Mouse (Mus musculus) heart, embryonic 14.5 days (tissue): Measurements from ENCODE around the gene Oaz3. TPM values are rescaled to one million over a fixed set of nuclear protein-coding genes. Genes with fewer than 3 reads are reported as not detected.

ENCODE experiments used
- ATAC-seq: fragments of 200-750 bp; cut with Nextera tagmentation; 2 replicates; pipeline ENCODE4 v1.8.0; 2017; ENCODE audit warnings: low read depth, moderate TSS enrichment; ENCODE audit not compliant: insufficient number of reproducible peaks, insufficient read depth, low FRiP score
- H3K27ac ChIP-seq, 2 experiments: fragments of 200-500 bp in 1 of 2; fragments of 300-500 bp in 1 of 2; sonication (generic) in 1 of 2; replicated peaks in 1 of 2; 2 replicates each; pipeline ENCODE4 v1.5.1; 2012 to 2014; ENCODE audit warnings: low read depth in 2 of 2, low read length in 2 of 2, control low read depth in 1 of 2, mild to moderate bottlenecking in 1 of 2, mixed read lengths in 1 of 2; ENCODE audit not compliant: control insufficient read depth in 1 of 2, insufficient read depth in 1 of 2
- H3K27me3 ChIP-seq: fragments of 300-500 bp; sonication (generic); 2 replicates; pipeline ENCODE4 v1.6.1; 2014; ENCODE audit warnings: mild to moderate bottlenecking, low read length, control low read depth; ENCODE audit not compliant: control insufficient read depth, insufficient read depth
- H3K36me3 ChIP-seq: fragments of 300-500 bp; sonication (generic); 2 replicates; pipeline ENCODE4 v1.6.1; 2014; ENCODE audit warnings: mild to moderate bottlenecking, control low read depth, low read length, mixed read lengths; ENCODE audit not compliant: control insufficient read depth, insufficient read depth
- H3K4me1 ChIP-seq, 2 experiments: fragments of 200-500 bp in 1 of 2; fragments of 300-500 bp in 1 of 2; sonication (generic) in 1 of 2; 2 replicates each; pipeline ENCODE4 v1.6.1; 2012 to 2014; ENCODE audit warnings: low read length in 2 of 2, control low read depth in 1 of 2, mixed read lengths in 1 of 2; ENCODE audit not compliant: control insufficient read depth in 2 of 2, insufficient read depth in 2 of 2
- H3K4me2 ChIP-seq: fragments of 300-500 bp; sonication (generic); 2 replicates; pipeline ENCODE4 v1.6.1; 2014; ENCODE audit warnings: mild to moderate bottlenecking, low read length
- H3K4me3 ChIP-seq, 2 experiments: fragments of 200-500 bp in 1 of 2; fragments of 300-500 bp in 1 of 2; sonication (generic) in 1 of 2; 2 replicates each; pipeline ENCODE4 v1.5.1; 2012 to 2014; ENCODE audit warnings: low read length in 2 of 2, mild to moderate bottlenecking in 2 of 2, control low read depth in 1 of 2, low read depth in 1 of 2, moderate library complexity in 1 of 2; ENCODE audit not compliant: control insufficient read depth in 1 of 2, insufficient read depth in 1 of 2
- H3K9ac ChIP-seq: fragments of 300-500 bp; sonication (generic); 2 replicates; pipeline ENCODE4 v1.6.1; 2014; ENCODE audit warnings: mild to moderate bottlenecking, low read length
- H3K9me3 ChIP-seq: fragments of 300-500 bp; sonication (generic); 2 replicates; pipeline ENCODE4 v1.6.1; 2016; ENCODE audit warnings: low read length, control low read depth; ENCODE audit not compliant: control insufficient read depth
- WGBS: fragments of 180-500 bp; shearing (Covaris S2); extraction: QIAGEN DNeasy Blood & Tissue Kit; methylation state at CpG from one replicate; pipeline ENCODE4 v1.1.7; 2014; 5-methylcytosine and 5-hydroxymethylcytosine counted together
- polyA plus RNA-seq: library from polyadenylated mRNA; unstranded; fragments of >200 nt; fragmentation: Nextera tagmentation; extraction: Ambion mirVana; gene quantifications from 2 replicates; pipeline ENCODE4 v1.2.1, GENCODE M21; 2014

The Oaz3 gene
- polyA plus RNA-seq, 1 experiment from 2014 or later: 0.53 TPM

DNA sequence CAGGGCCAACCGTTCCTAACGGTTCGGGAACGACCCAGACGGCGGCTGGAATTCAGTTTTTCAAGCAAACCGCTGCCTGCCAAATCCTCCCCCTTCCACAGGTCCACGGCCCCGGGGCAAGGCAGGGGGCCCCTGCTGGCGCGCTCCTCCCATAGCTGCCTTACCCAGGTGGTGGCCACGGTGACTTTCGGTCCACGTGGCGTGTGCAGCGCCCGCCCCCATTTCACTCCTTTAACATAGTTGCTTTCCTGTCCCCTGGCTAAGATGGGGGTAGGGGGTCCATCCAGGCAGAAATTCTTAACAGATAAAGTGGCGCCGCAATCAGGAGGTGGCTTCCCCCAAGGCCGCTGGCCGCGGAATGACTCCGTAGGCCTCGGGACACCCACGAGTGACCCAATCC lies 31.2 kb downstream of the Oaz3 start:
- peak overlapping the region; percentile 94 for H3K4me2 ChIP-seq
- peak; percentile 29; the same call in 1 of the 2 replicates for ATAC-seq
- 11% methylated on average over 25 of the region's 25 CpGs for WGBS

DNA sequence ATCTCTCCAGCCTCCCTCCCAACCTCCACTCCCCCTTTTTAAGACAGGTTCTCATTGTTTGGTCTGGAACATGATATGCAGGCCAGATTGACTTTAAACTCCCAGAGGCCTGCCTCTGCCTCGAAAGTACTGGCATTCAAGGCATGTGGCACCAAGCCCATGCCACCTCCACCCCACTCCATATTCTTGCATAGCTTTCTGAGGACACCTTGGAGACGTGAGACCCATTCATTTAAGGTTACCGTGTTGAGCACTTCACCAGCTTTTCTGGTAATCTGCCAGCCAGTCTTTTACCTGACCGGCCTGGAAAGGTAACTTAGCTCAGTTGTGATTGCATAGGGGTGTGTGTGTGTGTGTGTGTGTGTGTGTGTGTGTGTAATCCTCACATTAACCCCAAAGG lies 38.2 kb downstream of the Oaz3 start:
- 59% methylated on average over 4 of the region's 4 CpGs for WGBS
- Histone ChIP-seq H3K4me2 (no peak overlapping the region), H3K4me3 (no peak overlapping the region), H3K4me1 (peaks cover 0 to 4% of the 10 kb centered on the region in 2 experiments; a peak in 1 of 4 replicates), H3K9me3 (no peaks in the 10 kb centered on the region), H3K27ac (no peak overlapping the region), H3K27me3 (peaks cover 43% of the 10 kb centered on the region), H3K36me3 (no peaks in the 10 kb centered on the region), H3K9ac (no peak overlapping the region)
- no peak for ATAC-seq

More for the DNA sequence above, 31.2 kb downstream of the Oaz3 start:
- Histone ChIP-seq H3K27ac (no peak overlapping the region), H3K9ac (peak overlapping the region; percentile 56; the same call in 1 of the 2 replicates), H3K4me1 (peaks cover 5 to 8% of the 10 kb centered on the region in 2 experiments; a peak in 3 of 4 replicates), H3K9me3 (no peaks in the 10 kb centered on the region), H3K36me3 (no peaks in the 10 kb centered on the region), H3K27me3 (no peaks in the 10 kb centered on the region), H3K4me3 (peak overlapping the region; percentile 51 to 54)

DNA sequence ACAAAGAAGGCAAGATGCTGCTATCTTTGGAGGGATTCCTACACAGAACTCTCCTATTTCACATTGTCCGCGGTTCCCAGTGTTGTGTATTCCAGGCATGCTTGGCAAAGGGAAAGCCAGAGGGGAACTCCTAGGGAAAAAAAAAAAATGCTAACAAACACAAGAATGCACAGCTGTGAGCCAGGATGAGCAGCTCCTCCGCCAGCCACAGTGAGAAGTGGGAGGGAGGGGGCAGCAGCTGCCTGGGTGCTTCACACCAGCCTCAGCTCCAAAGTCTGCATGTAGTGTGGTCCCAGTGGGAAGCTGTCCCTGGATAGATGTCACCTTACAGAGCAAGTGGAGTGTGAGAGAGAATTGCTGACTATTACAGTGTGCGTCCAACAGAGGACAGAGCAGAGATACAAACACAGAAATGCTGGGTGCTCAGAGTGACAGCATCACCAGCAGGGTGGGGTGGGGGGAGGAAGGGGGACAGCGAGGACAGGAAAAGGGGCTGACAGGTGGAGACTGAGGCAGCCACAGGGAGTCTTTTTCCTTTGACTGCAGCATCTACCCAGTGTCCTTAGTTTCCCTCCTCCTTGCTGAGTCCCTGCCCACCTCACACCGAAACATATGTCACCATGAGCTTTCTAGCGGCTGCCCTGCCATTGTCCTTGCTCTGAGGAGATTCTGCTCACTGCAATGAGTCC lies 39.2 kb downstream of the Oaz3 start:
- 20% methylated on average over 7 of the region's 7 CpGs for WGBS
- Histone ChIP-seq H3K27me3 (peaks cover 54% of the 10 kb centered on the region), H3K36me3 (no peaks in the 10 kb centered on the region), H3K4me3 (no peak overlapping the region), H3K27ac (no peak overlapping the region), H3K9me3 (no peaks in the 10 kb centered on the region), H3K4me1 (peaks cover 0 to 4% of the 10 kb centered on the region in 2 experiments; a peak in 1 of 4 replicates), H3K4me2 (no peak overlapping the region), H3K9ac (no peak overlapping the region)
- ATAC-seq: no peak

DNA sequence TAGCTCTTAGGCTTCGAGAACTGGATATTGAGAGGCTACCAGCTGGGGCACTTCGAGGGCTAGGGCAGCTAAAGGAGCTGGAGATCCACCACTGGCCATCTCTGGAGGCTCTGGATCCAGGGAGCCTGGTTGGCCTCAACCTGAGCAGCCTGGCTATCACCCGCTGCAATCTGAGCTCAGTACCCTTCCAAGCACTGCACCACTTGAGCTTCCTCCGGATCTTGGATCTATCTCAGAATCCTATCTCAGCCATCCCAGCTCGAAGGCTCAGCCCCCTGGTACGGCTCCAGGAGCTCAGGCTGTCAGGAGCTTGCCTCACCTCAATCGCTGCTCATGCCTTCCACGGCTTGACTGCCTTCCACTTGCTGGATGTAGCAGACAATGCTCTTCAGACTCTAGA lies 41.3 kb downstream of the Oaz3 start:
- ATAC-seq: no peak
- H3K4me2 ChIP-seq: no peak overlapping the region
- H3K9me3 ChIP-seq: no peaks in the 10 kb centered on the region
- H3K4me3 ChIP-seq: no peak overlapping the region
- H3K36me3 ChIP-seq: no peaks in the 10 kb centered on the region
- WGBS: 36% methylated on average over 8 of the region's 8 CpGs
- H3K4me1 ChIP-seq: peaks cover 0 to 4% of the 10 kb centered on the region in 2 experiments; a peak in 1 of 4 replicates
- H3K27me3 ChIP-seq: peaks cover 74% of the 10 kb centered on the region
- H3K27ac ChIP-seq: no peak overlapping the region
- H3K9ac ChIP-seq: no peak overlapping the region

DNA sequence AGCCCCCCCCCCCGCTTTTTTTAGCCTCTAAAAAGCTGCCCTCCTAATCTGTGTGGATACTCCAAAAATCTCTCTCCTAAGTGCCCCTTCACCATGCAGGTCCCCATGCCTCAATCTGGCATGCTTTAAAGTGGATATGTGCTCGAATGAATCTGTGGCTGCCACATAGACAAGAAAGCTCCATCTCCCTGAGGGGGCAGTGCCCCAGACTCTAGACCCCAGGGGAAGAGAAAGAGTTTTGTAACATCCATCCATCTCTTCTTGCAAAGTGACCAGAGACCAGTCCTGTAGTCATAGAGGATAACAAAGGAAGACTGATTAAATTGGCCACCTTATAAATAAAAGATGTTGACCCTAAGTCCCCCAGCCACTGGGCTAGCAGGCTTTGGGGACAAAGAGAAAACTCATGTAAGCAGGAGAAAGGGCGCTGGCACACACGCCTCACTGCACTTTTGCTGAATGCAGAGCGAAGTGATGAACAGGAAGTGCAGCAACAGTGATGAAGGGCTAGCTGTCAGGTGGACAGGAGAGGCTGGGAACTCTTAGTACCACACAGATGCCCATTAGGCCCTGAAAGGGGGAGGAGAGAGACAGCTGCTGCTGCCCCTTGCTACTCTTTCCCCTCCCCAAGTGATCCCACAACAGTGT lies 43.9 kb downstream of the Oaz3 start:
- Histone ChIP-seq H3K27me3 (peaks cover 78% of the 10 kb centered on the region), H3K4me3 (no peak overlapping the region), H3K4me1 (0 out of 4 replicates have a peak, but pooled peaks cover 0 to 2% of the 10 kb centered on the region in 2 experiments), H3K36me3 (no peaks in the 10 kb centered on the region), H3K27ac (no peak overlapping the region), H3K9me3 (no peaks in the 10 kb centered on the region), H3K4me2 (peak overlapping the region; percentile 68; the same call in 1 of the 2 replicates), H3K9ac (no peak overlapping the region)
- ATAC-seq: no peak
- 47% methylated on average over 5 of the region's 5 CpGs for WGBS

DNA sequence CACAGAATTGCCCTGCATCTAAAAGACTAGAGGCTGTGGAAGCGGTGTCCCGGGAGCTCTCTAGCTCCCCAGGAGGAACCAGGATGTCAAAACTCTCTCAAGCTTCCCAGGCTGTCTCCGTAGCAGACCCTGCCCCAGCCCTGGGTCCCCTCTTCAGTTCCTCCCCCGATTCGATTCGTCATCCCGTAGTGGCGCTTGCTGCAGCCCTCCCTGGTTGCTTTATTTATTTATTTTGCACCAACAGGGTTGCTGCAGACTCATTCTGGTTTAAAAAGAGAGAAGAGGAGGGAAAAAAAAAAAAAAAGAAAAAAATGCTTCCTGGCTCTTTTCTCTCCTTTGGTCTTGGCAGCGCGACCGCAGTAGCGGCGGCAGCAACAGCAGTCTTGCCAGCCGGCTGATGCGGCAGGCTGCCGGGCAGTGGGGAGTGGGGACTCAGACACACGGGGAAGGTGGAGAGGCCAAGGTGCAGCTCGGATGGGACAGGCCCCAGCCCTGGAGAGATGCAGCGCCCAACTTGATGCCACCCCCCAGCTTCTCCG lies 44.7 kb downstream of the Oaz3 start:
- H3K9me3 ChIP-seq: no peaks in the 10 kb centered on the region
- H3K27ac ChIP-seq: no peak overlapping the region
- peak overlapping the region; percentile 68 for H3K4me2 ChIP-seq
- H3K36me3 ChIP-seq: no peaks in the 10 kb centered on the region
- WGBS: 2% methylated on average over 15 of the region's 20 CpGs
- peaks cover 72% of the 10 kb centered on the region for H3K27me3 ChIP-seq
- no peak for ATAC-seq
- H3K4me1 ChIP-seq: no peaks in the 10 kb centered on the region
- peak overlapping the region; percentile 35 for H3K4me3 ChIP-seq
- peak overlapping the region; percentile 56 for H3K9ac ChIP-seq

DNA sequence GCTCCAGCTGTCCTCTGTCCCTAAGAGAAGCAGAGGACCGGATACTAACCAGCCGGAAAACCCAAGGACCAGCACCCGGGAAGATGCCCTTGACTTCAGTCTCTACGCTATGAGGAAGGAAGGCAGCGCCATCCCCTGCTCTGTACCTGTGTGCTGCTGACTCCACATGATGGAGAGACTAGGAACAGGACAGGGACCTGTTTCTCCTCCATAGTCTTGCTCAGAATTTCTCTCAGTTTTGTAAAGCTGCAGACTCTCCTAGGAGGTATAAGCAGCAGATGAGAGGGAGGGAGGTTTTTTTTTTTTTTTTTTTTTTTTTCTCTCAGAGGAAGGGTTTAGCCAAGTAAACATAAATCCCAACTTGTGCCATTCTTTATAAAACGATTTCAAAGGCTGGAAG lies 45.5 kb downstream of the Oaz3 start, which contains the start of gene Lingo4:
Gene Lingo4 (plus strand): TSS at position 301 of the 400 bp plus-strand sequence.
- peak within 1 kb of the TSS; percentile 35 for H3K4me3 ChIP-seq
- H3K4me2 ChIP-seq: peak within 1 kb of the TSS; percentile 68
- no peak for ATAC-seq
- H3K9ac ChIP-seq: peak within 1 kb of the TSS; percentile 56
- H3K27ac ChIP-seq: no peak within 1 kb of the TSS
- H3K9me3 ChIP-seq: no peaks in the 10 kb centered on the region
- peaks cover 65% of the 10 kb centered on the region for H3K27me3 ChIP-seq
- no peaks in the 10 kb centered on the region for H3K4me1 ChIP-seq
- WGBS: 59% methylated on average over 6 of the region's 6 CpGs
- no peaks in the 10 kb centered on the region for H3K36me3 ChIP-seq
